Mouse (Mus musculus) MEL (cell line): ENCODE data around the gene Prkg2.

Source experiments
- MAX ChIP-seq: IDR thresholded peaks from 2 replicates; pipeline ENCODE4 v1.6.1; 2011; ENCODE audit warnings: low read length, improper control_type of control experiment
- POLR2A ChIP-seq, 2 experiments: IDR thresholded peaks; 2 replicates each; pipeline ENCODE4 v1.6.1; 2011 to 2012; ENCODE audit warnings: low read length in 2 of 2, mild to moderate bottlenecking in 2 of 2, control low read depth in 1 of 2, improper control_type of control experiment in 1 of 2, low read depth in 1 of 2, moderate library complexity in 1 of 2; ENCODE audit not compliant: control insufficient read depth in 1 of 2, insufficient read depth in 1 of 2, poor library complexity in 1 of 2

- TF ChIP-seq POLR2A (IDR thresholded peaks at IDR 0.05; ENCODE audit: control insufficient read depth in 1 of 2, insufficient read depth in 1 of 2, low read depth in 1 of 2, low read length in 2 of 2, poor library complexity in 1 of 2) (no peak), MAX (no peak)
Observed at GRCm38 (mm10) chr5:98966679-98967078, 70.5 kb downstream of the Prkg2 start.
